In the genomic region with DNA sequence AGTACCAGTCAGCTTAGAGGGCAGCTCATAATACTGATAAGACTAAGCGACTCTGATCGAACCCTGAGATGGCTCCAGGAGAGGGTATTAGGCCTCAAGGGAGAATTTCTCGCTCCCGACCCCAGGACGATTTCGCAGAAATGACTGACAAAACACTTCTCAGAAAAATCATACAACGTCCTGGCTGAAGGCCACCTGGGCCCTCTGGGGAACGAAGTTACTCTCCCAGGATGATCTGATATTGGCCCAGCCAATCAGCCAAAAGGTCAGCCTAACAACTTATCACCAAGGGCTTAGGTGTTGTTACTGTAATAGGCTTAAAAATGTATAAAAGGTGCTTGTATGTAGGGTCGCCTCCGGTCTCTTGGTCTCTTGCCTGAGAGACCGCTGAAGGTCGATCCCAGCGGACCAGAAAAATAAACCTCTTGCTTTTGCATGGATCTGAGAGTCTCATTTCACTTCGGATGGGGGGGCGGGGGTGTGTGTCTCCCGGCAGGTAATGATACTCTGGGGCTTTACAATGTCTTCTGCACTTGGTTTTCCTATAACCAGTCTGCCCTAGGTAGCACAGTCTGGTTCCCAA, we compare ENCODE assay signal across 10 mouse cellular contexts. TPM values are rescaled to one million over a fixed set of nuclear protein-coding genes. Genes with fewer than 3 reads are reported as not detected.
DNase-seq lines count a peak whose midpoint lies in the region; ATAC-seq and TF ChIP-seq lines count a peak whose summit lies in the region.
"Had no signal": no experiment of that assay in that cellular context is flagged by ENCODE, and none has a peak within 500 bp of the region (broad histone marks: within the 10 kb centered on the region; RNA-seq: fewer than 3 reads in every experiment).

No protein-coding gene starts in this region.

- peaks cover under 1% of the 10 kb centered on the region; the same call in 1 of the 2 replicates for H3K36me3 ChIP-seq in kidney, adult 2 months (ENCODE audit: control insufficient read depth, insufficient read depth, low read length)
- H3K36me3 ChIP-seq in kidney, embryonic 16.5 days (ENCODE audit: insufficient read depth, low read length), result peaks cover 1% of the 10 kb centered on the region; the same call in 1 of the 2 replicates
- no peaks in the 10 kb centered on the region for H3K36me3 ChIP-seq in liver, embryonic 13.5 days

- no peaks in the 10 kb centered on the region for H3K27me3 ChIP-seq in kidney, adult 2 months (replicated peaks; ENCODE audit: control insufficient read depth, insufficient read depth, low read length)
- H3K27me3 ChIP-seq in kidney, embryonic 16.5 days (ENCODE audit: insufficient read depth, low read length), result no peaks in the 10 kb centered on the region
- H3K27me3 ChIP-seq in cerebellum, adult 2 months (ENCODE audit: control insufficient read depth, insufficient read depth, low read length), result no peaks in the 10 kb centered on the region
- H3K27me3 ChIP-seq in liver, embryonic 13.5 days, result no peaks in the 10 kb centered on the region

- TF ChIP-seq POLR2A in kidney, adult 2 months (IDR thresholded peaks at IDR 0.05; ENCODE audit: low read depth, low read length), result no peak
- TF ChIP-seq POLR2A in cerebellum, adult 2 months (IDR thresholded peaks at IDR 0.05; ENCODE audit: borderline replicate concordance, insufficient read depth, low read length), result no peak

- peaks cover 13% of the 10 kb centered on the region for H3K4me1 ChIP-seq in kidney, adult 2 months (ENCODE audit: control insufficient read depth, insufficient read depth, low read length)
- peaks cover 17% of the 10 kb centered on the region for H3K4me1 ChIP-seq in kidney, embryonic 16.5 days (ENCODE audit: insufficient read depth, low read length)
- no peaks in the 10 kb centered on the region; the same call in 1 of the 2 replicates for H3K4me1 ChIP-seq in cerebellum, adult 2 months (ENCODE audit: control insufficient read depth, insufficient read depth, low read length)
- peaks cover 57% of the 10 kb centered on the region for H3K4me1 ChIP-seq in liver, embryonic 13.5 days (replicated peaks)

- 91% methylated on average over 16 of the region's 16 CpGs for WGBS in kidney, adult 2 months
- 93% methylated on average over 16 of the region's 16 CpGs for WGBS in kidney, embryonic 16.5 days
- 93% methylated on average over 16 of the region's 16 CpGs for WGBS in cerebellum, adult 2 months
- 82% methylated on average over 16 of the region's 16 CpGs for WGBS in liver, embryonic 13.5 days (ENCODE audit: insufficient replicate concordance)

- no peak; the same call in 1 of the 2 replicates for ATAC-seq in kidney, embryonic 16.5 days (ENCODE audit: low FRiP score, low TSS enrichment)
- ATAC-seq in liver, embryonic 13.5 days (ENCODE audit: low read depth), result no peak

- H3K4me2 ChIP-seq in kidney, embryonic 16.5 days (replicated peaks; ENCODE audit: low read depth, low read length), result no peak overlapping the region
- H3K4me2 ChIP-seq in liver, embryonic 13.5 days, result peak overlapping the region; percentile 68

- peak; percentile 44 for DNase-seq in kidney, adult 2 months
- peak; percentile 22 for DNase-seq in adrenal gland, postnatal 25 days
- peak; percentile 10 to 24 for DNase-seq in cerebellum, adult 2 months
- no peak for DNase-seq in liver, embryonic 13.5 days
- DNase-seq in embryo, embryonic 11 days, result no peak
- DNase-seq in left cerebral cortex, adult 18-20 months (ENCODE audit: low spot score in 2 of 2), result no peak
- DNase-seq in right cerebral cortex, adult 18-20 months, result no peak

- H3K27ac ChIP-seq in kidney, adult 2 months (ENCODE audit: insufficient read depth, low read depth, low read length), result no peak overlapping the region
- H3K27ac ChIP-seq in kidney, embryonic 16.5 days (ENCODE audit: low read length), result no peak overlapping the region
- no peak overlapping the region for H3K27ac ChIP-seq in cerebellum, adult 2 months (ENCODE audit: insufficient read depth, low read length)
- peak overlapping the region; percentile 75 for H3K27ac ChIP-seq in liver, embryonic 13.5 days

- H3K9ac ChIP-seq in kidney, embryonic 16.5 days (replicated peaks; ENCODE audit: low read length), result no peak overlapping the region
- H3K9ac ChIP-seq in liver, embryonic 13.5 days, result peak overlapping the region; percentile 68; the same call in 1 of the 2 replicates

- H3K4me3 ChIP-seq in kidney, adult 2 months (ENCODE audit: insufficient read depth, low read depth, low read length), result no peak overlapping the region
- no peak overlapping the region for H3K4me3 ChIP-seq in kidney, embryonic 16.5 days (ENCODE audit: low read length)
- no peak overlapping the region for H3K4me3 ChIP-seq in cerebellum, adult 2 months (replicated peaks; ENCODE audit: insufficient read depth, low read depth, low read length)
- peak overlapping the region; percentile 69 for H3K4me3 ChIP-seq in liver, embryonic 13.5 days (replicated peaks)

- H3K9me3 ChIP-seq in kidney, embryonic 16.5 days (ENCODE audit: low read length), result no peaks in the 10 kb centered on the region; the same call in 1 of the 2 replicates
- no peaks in the 10 kb centered on the region for H3K9me3 ChIP-seq in liver, embryonic 13.5 days (replicated peaks)

- TF ChIP-seq CTCF in kidney, adult 2 months (conservative IDR thresholded peaks at IDR 0.05; ENCODE audit: insufficient read depth, insufficient read length, low read depth, low read length), result no peak
- TF ChIP-seq CTCF in cerebellum, adult 2 months (IDR thresholded peaks at IDR 0.05; ENCODE audit: borderline replicate concordance, insufficient read depth, low read depth, low read length), result no peak

RNA-seq across cellular contexts. Expression of gene Amn1, which starts 0.9 kb away (rescaled TPM):
- polyA plus RNA-seq in kidney, adult 2 months (2012; rRNA removed), result 7.2 and 9.8 TPM in 2 replicates
- 27.1 and 32.0 TPM in 2 replicates for polyA plus RNA-seq in kidney, embryonic 16.5 days (2015; fragmentation: Nextera tagmentation; extraction: Ambion mirVana)
- total RNA-seq in adrenal gland, postnatal 25 days (2021), result 28.5 and 31.1 TPM in 2 replicates
- polyA plus RNA-seq in cerebellum, adult 2 months (2012; rRNA removed), result 19.0 and 27.1 TPM in 2 replicates
- 7.7 and 8.0 TPM in 2 replicates for polyA plus RNA-seq in liver, embryonic 13.5 days (2015; fragmentation: Nextera tagmentation; extraction: Ambion mirVana)
- total RNA-seq in left cerebral cortex, adult 18-20 months (2021), result 10 to 100 TPM; 28.5 to 30.6 TPM

RNA-seq across cellular contexts. Expression of gene Etfbkmt, which starts 49.8 kb away (rescaled TPM):
- 12.5 and 16.1 TPM in 2 replicates for polyA plus RNA-seq in kidney, adult 2 months (2012; rRNA removed)
- 21.5 and 21.6 TPM in 2 replicates for polyA plus RNA-seq in kidney, embryonic 16.5 days (2015; fragmentation: Nextera tagmentation; extraction: Ambion mirVana)
- 15.8 and 24.3 TPM in 2 replicates for total RNA-seq in adrenal gland, postnatal 25 days (2021)
- polyA plus RNA-seq in cerebellum, adult 2 months (2012; rRNA removed), result 3.7 and 5.6 TPM in 2 replicates
- polyA plus RNA-seq in liver, embryonic 13.5 days (2015; fragmentation: Nextera tagmentation; extraction: Ambion mirVana), result 11.5 and 13.5 TPM in 2 replicates
- 1 to 10 TPM; 1.5 to 3.6 TPM for total RNA-seq in left cerebral cortex, adult 18-20 months (2021)

RNA-seq across cellular contexts. Expression of gene Gm10203, which starts 59.5 kb away (rescaled TPM):
- polyA plus RNA-seq in kidney, adult 2 months (2012; rRNA removed), result not detected in 2 replicates
- not detected in 2 replicates for polyA plus RNA-seq in kidney, embryonic 16.5 days (2015; fragmentation: Nextera tagmentation; extraction: Ambion mirVana)
- not detected in 2 replicates for total RNA-seq in adrenal gland, postnatal 25 days (2021)
- not detected in 2 replicates for polyA plus RNA-seq in cerebellum, adult 2 months (2012; rRNA removed)
- polyA plus RNA-seq in liver, embryonic 13.5 days (2015; fragmentation: Nextera tagmentation; extraction: Ambion mirVana), result not detected in 2 replicates
- total RNA-seq in left cerebral cortex, adult 18-20 months (2021), result not detected
- total RNA-seq: monocyte, adult 5-6 weeks had no signal
- polyA plus RNA-seq: gonadal fat pad, adult 2 months had no signal

Comparison
In these comparisons a context has a peak if more than half of its experiments do, and no peak if none do; other contexts are left out.
1. DNase-seq: peak in kidney, adult 2 months (single experiment), adrenal gland, postnatal 25 days (single experiment) and cerebellum, adult 2 months (2 of 2); none in liver, embryonic 13.5 days (single experiment), embryo, embryonic 11 days (single experiment), left cerebral cortex, adult 18-20 months (0 of 2) and right cerebral cortex, adult 18-20 months (single experiment).